Mouse (Mus musculus): ENCODE measurements around the gene Efl1.

The Efl1 gene

DNA sequence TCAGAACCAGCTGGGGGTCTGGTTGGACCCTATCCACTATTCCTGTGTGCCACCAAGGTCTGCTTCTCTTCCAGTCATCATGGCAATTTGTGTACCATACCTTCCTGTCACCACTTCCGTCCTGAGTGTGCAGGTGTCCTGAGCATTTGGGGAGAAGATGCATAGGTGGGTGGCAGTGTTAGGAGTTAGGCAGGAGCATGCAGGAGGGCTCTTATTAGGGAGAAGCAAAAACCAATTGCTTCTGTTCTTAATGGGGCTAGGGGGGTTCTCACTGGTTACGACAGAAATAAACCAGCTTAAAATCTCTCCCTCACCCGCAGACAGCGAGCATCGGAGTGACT lies 162.4 kb downstream of the Efl1 start:
- DNase-seq (ENCODE audit: extremely low read depth, low read depth, low spot score), result no peak

- DNase-seq (ENCODE audit: extremely low read depth, low read depth, low spot score), result no peak
Observed at GRCm38 (mm10) chr7:82811140-82811851, 162.9 kb downstream of the Efl1 start.

- no peak for DNase-seq (ENCODE audit: extremely low read depth, low read depth, low spot score)
Observed at GRCm38 (mm10) chr7:82812186-82813155, 164.1 kb downstream of the Efl1 start.

DNA sequence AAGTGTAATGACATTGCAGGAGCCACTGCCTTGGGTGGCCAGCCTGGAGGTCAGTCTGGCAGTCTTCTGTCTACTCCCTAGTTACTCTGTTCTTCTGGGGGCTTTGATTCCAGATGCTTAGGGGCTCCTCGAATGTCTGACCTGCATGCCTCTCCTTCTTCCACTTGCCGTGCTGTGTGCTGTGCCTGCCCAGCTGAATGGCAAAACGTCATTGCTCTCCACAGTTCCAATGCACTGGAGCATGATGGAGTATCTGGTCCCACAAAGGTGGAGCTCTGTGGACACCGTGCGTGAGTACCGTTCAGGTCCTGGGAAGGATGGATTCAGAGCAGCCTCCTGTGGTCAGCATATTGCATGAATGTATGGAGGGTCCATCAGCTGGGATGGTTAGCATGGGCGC lies 171.1 kb downstream of the Efl1 start:
- DNase-seq (ENCODE audit: extremely low read depth, low read depth, low spot score), result no peak

- DNase-seq (ENCODE audit: extremely low read depth, low read depth, low spot score), result no peak
Observed at GRCm38 (mm10) chr7:82820661-82821060, 172.2 kb downstream of the Efl1 start.

- DNase-seq (ENCODE audit: extremely low read depth, low read depth, low spot score), result no peak
Observed at GRCm38 (mm10) chr7:82821501-82821900, 173.1 kb downstream of the Efl1 start.

DNA sequence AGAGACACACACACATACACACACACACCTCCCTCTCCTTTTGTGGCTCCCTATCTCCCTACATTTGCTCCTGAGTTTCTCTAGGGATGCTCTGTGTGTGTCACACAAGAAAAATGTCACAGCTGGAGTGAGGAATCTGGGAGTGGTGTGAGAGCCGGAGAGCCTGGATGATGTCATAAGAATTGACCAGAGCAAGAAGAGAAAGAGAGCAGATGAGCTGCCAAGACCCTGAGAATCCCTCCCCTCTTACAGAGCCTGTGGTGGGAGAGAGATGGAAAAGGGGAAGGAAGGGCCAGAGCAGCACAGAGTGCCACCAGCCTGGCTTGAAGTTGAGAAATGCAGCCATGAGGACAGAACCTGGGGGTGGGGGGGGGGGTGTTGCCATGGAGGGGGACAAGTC lies 174.1 kb downstream of the Efl1 start:
- no peak for DNase-seq (ENCODE audit: extremely low read depth, low read depth, low spot score)

All from fat pad, adult 2 months (tissue).